Mouse (Mus musculus) lung, postnatal 4 days (tissue): ENCODE measurements around the gene Hps5.
"Not testable (repeated sequence)": the region's sequence is repeated elsewhere in the genome, so short reads cannot be mapped to it uniquely, and the experiment has no call there.

Source experiments
- DNase-seq, 2 experiments: peaks; one replicate each; pipeline ENCODE4 v3.0.0; 2021

Hps5 gene

GRCm38 (mm10) chr7:46827046-46827802, 31.4 kb upstream of the Hps5 start:
- no peak for DNase-seq

- DNase-seq, result not testable (repeated sequence)
These were observed 25.2 kb upstream of the Hps5 start for GRCm38 (mm10) chr7:46820876-46821632.

DNA sequence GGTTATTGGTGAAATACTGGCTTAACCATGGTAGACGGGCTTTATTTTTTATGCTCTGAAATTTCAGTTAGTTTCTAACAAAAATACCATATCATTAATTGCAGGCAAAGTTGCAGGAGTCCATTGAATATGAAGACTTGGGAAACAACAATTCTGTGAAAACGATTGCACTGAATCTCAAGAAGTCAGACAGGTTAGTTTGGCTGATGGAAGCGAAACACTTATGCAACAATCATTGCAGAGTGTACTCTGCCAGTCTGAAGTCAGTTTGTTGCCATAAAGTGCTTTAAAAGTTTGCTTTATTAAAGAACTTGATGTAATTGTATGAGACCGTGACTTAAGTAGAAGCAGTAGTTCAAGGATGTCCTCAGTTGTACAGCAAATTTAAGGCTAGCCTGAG, 18.1 kb upstream of the Hps5 start:
- DNase-seq, result no peak

GRCm38 (mm10) chr7:46810325-46810724, 14.5 kb upstream of the Hps5 start:
- no peak for DNase-seq

- DNase-seq, result no peak
These were observed 915 bp upstream of the Hps5 start for GRCm38 (mm10) chr7:46796779-46797178.

DNA sequence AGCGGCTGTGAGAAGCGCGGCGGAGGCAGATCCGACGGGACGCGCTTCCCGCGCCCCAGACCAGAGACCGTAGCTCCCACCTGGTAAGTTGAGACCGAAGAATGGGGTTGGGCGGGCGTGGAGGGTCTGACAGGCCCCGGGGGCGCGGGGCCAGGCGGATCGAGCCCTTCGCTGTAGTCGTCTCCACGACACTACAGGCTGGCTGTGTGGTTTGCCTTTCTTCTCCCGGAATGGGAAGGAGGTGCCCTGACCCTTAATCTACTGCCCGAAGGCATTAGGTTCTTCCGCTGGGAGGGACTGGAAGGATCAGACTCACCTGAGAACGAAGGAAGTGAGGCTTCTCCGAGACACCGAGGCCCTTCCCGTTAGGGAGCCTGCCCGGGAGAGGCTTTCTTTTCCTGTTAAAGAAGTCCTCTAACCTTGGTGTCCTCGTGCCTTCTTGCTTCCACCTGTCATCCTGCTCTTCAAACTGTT, 379 bp upstream of the Hps5 start:
- no peak for DNase-seq

GRCm38 (mm10) chr7:46793871-46794270, 2.0 kb downstream of the Hps5 start:
- DNase-seq, result no peak

DNA sequence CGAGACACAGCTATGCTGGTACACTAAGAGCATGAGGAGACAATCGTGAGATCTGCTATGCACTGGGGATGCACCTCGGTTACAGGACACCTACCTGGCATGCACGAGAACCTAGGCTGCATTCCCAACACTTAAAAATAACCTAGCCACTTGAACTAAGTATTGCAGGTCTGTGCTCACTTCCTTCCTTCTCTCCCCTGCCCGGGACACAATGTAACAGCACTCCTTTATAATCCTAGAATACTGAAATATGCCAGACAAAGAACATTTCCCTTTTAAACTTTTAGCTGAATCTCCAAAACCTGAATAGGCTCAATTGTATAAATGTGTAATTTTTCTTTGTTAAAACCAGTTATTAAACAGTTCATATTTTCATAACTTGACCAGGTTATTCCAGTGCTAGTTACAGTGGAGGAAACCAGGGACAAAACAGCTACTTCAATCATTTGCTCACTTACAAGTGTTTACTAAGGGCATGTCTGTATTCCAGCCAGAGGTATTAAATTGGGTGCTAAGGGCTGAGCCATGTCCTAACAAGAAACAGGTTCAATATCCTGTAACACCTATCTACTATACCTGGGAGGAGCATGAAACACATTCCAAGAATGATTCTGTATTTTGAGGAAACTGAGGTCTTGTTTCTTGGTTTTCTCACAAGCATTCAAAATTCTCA, 6.6 kb downstream of the Hps5 start:
- no peak for DNase-seq

DNA sequence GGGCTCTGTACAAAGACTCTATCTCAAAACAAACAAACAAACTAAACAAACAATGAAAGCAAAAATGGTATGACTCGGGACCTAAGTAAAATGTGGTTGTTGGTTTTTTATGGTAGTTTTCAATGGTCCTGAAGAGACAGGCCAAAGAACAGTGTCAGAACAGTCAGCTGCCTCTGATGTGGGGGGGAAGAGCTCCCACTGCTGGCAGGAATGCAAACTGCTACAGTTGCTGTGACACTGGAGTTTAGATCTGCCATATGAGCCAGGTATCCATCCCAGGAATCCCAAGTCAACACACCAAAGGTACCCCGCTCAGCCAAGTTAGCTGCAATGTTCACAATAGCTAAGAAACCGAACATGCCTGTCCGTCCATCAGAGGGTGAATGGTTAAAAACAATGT, 25.2 kb downstream of the Hps5 start:
- peak; percentile 53 to 62 for DNase-seq

DNA sequence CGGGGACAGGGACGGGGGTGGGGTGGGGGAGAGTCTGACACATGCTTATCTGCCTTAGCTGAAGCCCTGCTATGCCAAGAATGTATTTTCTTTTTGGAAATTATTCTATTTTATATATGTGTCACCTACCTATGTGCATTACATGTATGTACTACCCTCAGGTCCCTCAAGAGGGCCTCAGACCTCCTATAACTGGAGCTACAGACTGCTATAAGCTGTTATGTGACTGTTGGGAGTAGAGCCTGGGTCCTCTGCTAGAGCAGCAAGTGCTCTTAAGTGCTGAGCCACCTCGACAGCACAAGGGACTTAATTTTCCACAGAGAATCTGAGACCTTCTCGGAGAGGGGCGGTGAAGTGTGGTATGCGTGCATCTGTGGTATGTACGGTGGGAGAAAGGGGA, 27.4 kb downstream of the Hps5 start:
- DNase-seq, result no peak

- DNase-seq, result no peak
These were observed 28.5 kb downstream of the Hps5 start for GRCm38 (mm10) chr7:46767371-46767770.

DNA sequence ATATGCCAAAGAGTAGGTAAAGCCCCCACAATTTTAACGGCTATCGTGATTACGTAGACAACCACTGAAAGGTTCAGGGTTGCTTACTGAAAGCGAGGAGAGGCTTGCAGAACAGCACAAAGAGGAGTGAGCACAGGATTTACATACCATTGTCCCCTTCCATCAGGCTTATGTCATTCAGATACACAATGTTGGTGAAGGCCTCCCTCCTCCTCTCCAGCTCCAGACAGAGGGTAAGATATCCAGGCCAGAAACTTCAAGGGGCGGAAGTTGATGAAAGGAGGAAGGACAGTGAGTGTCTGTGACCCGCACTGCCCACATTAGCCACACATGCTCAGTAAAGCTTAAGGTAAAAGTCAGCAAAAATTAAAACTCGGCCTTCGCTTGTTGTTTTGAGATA, 31.2 kb downstream of the Hps5 start:
- DNase-seq, result no peak

DNA sequence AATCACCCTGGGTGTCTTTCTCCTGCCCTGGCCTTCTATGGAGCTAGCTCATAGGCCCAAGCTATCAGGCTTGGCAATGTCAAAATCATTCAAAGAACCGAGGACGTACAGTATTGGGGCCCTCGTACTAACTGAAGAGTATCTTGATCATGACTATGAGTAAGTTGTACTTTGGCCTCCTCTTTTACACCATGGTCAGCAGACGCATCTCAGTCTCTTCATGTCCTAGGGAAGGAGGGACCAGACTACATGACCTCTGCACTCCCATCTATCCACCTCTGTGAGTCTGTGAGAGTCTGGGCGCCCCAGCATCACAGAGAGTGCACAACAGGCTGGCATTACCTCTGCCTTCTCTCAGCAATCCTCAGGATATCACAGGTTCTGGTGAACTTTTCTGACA, 33.3 kb downstream of the Hps5 start:
- no peak for DNase-seq

DNA sequence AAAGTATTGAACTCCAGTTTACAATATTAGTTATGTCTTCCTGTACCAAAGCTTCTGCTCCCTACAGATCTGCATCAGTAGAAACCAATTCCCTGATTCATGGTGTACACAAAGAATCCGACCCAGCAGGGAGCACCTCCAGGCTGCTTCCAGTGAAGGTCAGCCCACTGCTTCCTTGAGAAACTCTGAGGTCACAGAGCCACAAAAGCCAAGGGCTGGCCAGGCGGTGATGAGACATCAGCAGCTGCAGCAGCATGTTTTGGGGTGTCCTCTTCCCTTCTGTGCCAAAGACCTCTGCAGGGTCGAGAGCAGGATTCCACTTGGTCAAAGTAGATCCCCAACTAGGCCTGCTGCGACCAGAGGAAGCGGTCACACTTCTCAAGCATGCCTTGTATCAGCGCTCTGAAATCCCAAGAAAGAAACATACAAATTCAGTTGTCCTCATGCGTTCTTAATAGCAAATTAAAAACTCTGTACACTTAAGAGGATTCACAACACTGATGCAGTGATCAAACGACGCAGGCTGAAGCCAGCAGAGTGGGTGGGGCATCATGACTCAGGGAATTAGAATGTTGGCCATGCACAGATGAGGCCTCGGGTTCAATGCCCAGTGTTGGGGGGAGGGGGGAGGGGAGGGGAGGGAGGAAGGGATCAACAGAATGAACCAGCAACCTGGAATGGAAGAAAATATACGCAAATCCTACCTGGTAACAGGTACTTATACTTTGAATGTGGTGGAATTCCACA, 34.6 kb downstream of the Hps5 start:
- no peak for DNase-seq

DNA sequence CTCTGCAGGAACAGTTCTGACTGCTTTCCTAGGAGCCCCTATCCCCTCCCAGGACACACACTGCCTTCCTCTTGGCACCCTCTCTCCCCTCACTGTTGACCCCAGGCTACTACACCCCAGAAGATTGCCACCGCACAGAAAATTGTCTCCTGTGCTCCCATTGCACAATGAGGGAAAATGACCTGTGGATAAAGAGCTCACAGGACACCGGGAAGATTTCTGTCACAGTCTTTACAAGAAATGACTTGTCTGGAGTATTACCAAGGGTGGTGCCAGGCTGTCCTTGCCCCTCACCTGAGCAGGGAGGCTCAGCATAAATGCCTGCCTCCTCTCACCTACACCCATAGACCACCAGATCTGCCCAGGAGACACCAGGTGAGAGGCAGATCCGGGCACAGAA, 44.4 kb downstream of the Hps5 start, which contains the start of gene Saa2:
Gene Saa2, plus strand, starts transcription at position 301 of the 400 bp plus-strand sequence.
- no peak for DNase-seq

DNA sequence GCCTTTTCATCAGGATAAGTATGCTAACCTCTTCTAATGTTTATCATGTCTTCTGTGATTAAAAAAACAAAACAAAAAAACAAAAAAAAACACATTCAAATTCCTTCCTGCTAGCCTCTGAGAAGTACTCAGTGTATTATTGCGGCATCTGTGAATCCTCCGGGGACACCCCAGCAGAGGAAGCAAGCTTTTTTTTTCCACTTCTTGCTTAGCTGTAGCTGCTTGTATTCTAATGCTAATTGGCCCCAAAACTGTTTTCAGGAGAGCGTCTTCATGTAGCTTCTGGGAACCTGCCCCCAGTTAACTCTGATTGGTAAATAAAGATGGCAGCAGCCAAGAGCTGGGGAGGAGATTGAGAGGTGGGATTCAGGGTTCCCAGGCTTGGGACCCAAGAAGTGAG, 47.4 kb downstream of the Hps5 start:
- no peak for DNase-seq

- DNase-seq, result peak in 1 of 2 experiments; percentile 37
These were observed 49.5 kb downstream of the Hps5 start for GRCm38 (mm10) chr7:46746381-46746780.

GRCm38 (mm10) chr7:46745816-46746215, 50.0 kb downstream of the Hps5 start:
- no peak for DNase-seq

DNA sequence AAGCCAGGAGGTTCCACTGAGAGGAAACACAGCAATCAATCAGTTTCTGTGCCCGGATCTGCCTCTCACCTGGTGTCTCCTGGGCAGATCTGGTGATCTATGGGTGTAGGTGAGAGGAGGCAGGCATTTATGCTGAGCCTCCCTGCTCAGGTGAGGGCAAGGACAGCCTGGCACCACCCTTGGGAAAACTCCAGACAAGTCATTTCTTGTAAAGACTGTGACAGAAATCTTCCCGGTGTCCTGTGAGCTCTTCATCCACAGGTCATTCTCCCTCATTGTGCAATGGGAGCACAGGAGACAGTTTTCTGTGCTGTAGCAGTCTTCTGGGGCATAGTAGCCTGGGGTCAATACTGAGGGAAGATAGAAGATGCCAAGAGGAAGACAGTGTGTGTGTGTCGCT, 53.0 kb downstream of the Hps5 start, which contains the start of gene Saa1:
Gene Saa1, minus strand, starts transcription at position 101 of the 400 bp plus-strand sequence.
- DNase-seq, result not testable (repeated sequence)

DNA sequence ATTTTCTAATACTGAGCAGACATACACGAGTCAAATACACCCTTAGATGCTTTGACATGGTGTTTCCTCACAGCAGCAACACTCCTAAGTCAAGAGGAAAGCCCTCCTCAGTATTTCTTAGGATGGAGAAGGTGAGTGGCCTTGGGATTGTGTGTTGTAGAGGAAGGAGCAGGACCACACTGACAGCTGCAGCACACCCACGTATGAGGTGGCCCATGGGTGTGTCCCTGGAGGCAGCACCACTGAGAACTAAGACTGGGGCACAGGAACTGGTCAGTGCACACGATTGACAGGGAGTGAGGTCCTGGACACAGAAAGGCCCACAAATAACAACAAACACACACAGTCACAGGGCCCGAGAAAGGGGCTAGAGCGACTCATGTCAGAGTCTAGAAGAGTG, 55.8 kb downstream of the Hps5 start:
- not testable (repeated sequence) for DNase-seq

DNA sequence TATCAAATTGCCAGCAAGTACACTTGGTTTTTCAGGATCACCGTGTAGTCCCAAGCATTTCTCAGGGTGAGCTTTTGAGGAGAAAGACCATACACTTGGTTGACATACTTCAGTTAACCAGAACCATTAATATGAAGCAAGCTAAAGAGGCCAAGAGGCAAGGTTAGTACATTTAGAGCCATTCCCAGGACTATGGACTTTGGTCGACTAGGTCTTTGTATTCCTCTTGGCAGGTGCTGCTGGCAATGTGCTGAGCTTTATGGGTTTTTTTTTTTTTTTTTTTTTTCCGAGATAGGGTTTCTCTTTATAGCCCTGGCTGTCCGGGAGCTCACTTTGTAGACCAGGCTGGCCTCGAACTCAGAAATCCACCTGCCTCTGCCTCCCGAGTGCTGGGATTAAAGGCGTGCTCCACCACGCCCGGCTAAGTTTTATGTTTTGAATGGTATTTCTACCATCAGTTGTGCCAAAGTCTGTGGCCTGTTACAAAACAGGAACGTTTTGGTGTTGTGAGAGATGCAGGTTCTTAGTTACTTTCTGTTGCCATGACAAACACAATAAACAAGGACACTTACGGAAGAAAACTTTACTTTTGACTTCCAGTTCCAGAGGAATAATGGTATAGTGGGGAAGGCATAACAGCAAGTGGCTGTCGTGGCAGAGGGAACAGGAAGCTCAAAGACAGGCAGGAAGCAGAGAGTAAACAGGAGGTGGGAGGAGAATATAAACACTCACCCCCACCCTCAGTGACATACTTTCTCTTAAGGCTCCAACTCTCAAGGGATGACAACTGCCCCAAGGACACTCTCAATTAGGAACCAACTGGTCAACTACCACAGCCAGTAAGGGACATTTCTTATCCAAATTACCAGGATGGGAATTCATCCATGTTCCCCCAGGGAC, 57.1 kb downstream of the Hps5 start:
- DNase-seq, result peak in 1 of 2 experiments; percentile 41

- peak in 1 of 2 experiments; percentile 13 for DNase-seq
These were observed 60.9 kb downstream of the Hps5 start for GRCm38 (mm10) chr7:46734983-46735382.
